Mouse (Mus musculus) midbrain, embryonic 15.5 days (tissue): Measurements from ENCODE around the gene Ntrk1. TPM values are rescaled to one million over a fixed set of nuclear protein-coding genes. Genes with fewer than 3 reads are reported as not detected.

Experiments
- ATAC-seq: fragments of 200-750 bp; cut with Nextera tagmentation; replicated peaks from 2 replicates; pipeline ENCODE4 v1.8.0; 2017; ENCODE audit warnings: moderate TSS enrichment
- H3K27ac ChIP-seq: fragments of 300-500 bp; sonication (generic); 2 replicates; pipeline ENCODE4 v1.5.1; 2015; ENCODE audit warnings: mild to moderate bottlenecking, inconsistent platforms
- H3K27me3 ChIP-seq: fragments of 300-500 bp; sonication (generic); replicated peaks from 2 replicates; pipeline ENCODE4 v1.6.1; 2015; ENCODE audit warnings: inconsistent platforms
- H3K36me3 ChIP-seq: fragments of 300-500 bp; sonication (generic); replicated peaks from 2 replicates; pipeline ENCODE4 v1.6.1; 2015; ENCODE audit warnings: inconsistent platforms
- H3K4me1 ChIP-seq: fragments of 300-500 bp; sonication (generic); 2 replicates; pipeline ENCODE4 v1.6.1; 2015; ENCODE audit warnings: inconsistent platforms
- H3K4me2 ChIP-seq: fragments of 300-500 bp; sonication (generic); 2 replicates; pipeline ENCODE4 v1.6.1; 2015; ENCODE audit warnings: inconsistent platforms, mild to moderate bottlenecking, moderate library complexity
- H3K4me3 ChIP-seq: fragments of 300-500 bp; sonication (generic); 2 replicates; pipeline ENCODE4 v1.5.1; 2015; ENCODE audit warnings: mild to moderate bottlenecking, inconsistent platforms
- H3K9ac ChIP-seq: fragments of 300-500 bp; sonication (generic); 2 replicates; pipeline ENCODE4 v1.6.1; 2015; ENCODE audit warnings: mild to moderate bottlenecking, inconsistent platforms
- H3K9me3 ChIP-seq: fragments of 300-500 bp; sonication (generic); 2 replicates; pipeline ENCODE4 v1.6.1; 2016; ENCODE audit warnings: inconsistent platforms
- WGBS: fragments of 180-500 bp; shearing (Covaris S2); methylation state at CpG from one replicate; pipeline ENCODE4 v1.1.7; 2015; ENCODE audit warnings: mixed read lengths; 5-methylcytosine and 5-hydroxymethylcytosine counted together
- polyA plus RNA-seq: library from polyadenylated mRNA; unstranded; fragments of >200 nt; fragmentation: Nextera tagmentation; extraction: Ambion mirVana; gene quantifications from 2 replicates; pipeline ENCODE4 v1.2.1, GENCODE M21; 2015

Ntrk1 gene
- polyA plus RNA-seq, 1 experiment from 2014 or later, result 1.6 TPM

- H3K27me3 ChIP-seq, result peaks cover 42% of the 10 kb centered on the region
These were observed 16.3 kb upstream of the Ntrk1 start for GRCm38 (mm10) chr3:87811297-87811696.

GRCm38 (mm10) chr3:87809322-87809962, 14.5 kb upstream of the Ntrk1 start:
- Histone ChIP-seq H3K4me3 (peak overlapping the region; percentile 13; the same call in 1 of the 2 replicates), H3K36me3 (no peaks in the 10 kb centered on the region), H3K4me1 (peaks cover 9% of the 10 kb centered on the region), H3K4me2 (peak overlapping the region; percentile 36), H3K9ac (no peak overlapping the region), H3K27me3 (peaks cover 47% of the 10 kb centered on the region), H3K27ac (no peak overlapping the region), H3K9me3 (no peaks in the 10 kb centered on the region)
- WGBS, result 6% methylated on average over 28 of the region's 28 CpGs
- ATAC-seq, result no peak

More at GRCm38 (mm10) chr3:87811297-87811696, 16.3 kb upstream of the Ntrk1 start:
- no peak overlapping the region for H3K27ac ChIP-seq
- H3K4me1 ChIP-seq, result peaks cover 9% of the 10 kb centered on the region
- H3K9ac ChIP-seq, result no peak overlapping the region
- no peak overlapping the region for H3K4me2 ChIP-seq
- no peaks in the 10 kb centered on the region for H3K36me3 ChIP-seq
- WGBS, result 83% methylated on average over 8 of the region's 8 CpGs
- ATAC-seq, result no peak
- no peak overlapping the region for H3K4me3 ChIP-seq
- no peaks in the 10 kb centered on the region for H3K9me3 ChIP-seq

- no peak for ATAC-seq
- H3K4me1 ChIP-seq, result peaks cover 8% of the 10 kb centered on the region
- peak overlapping the region; percentile 43 for H3K4me2 ChIP-seq
- H3K9me3 ChIP-seq, result no peaks in the 10 kb centered on the region
- no peaks in the 10 kb centered on the region for H3K36me3 ChIP-seq
- peak overlapping the region; percentile 22 for H3K4me3 ChIP-seq
- 5% methylated on average over 26 of the region's 26 CpGs for WGBS
- no peak overlapping the region for H3K9ac ChIP-seq
- no peak overlapping the region for H3K27ac ChIP-seq
- peaks cover 62% of the 10 kb centered on the region for H3K27me3 ChIP-seq
These were observed 9.2 kb upstream of the Ntrk1 start for GRCm38 (mm10) chr3:87804038-87804677.

- Histone ChIP-seq H3K36me3 (no peaks in the 10 kb centered on the region), H3K4me3 (no peak overlapping the region), H3K4me1 (peaks cover 18% of the 10 kb centered on the region), H3K4me2 (no peak overlapping the region), H3K9me3 (no peaks in the 10 kb centered on the region), H3K27ac (no peak overlapping the region), H3K9ac (no peak overlapping the region), H3K27me3 (peaks cover 63% of the 10 kb centered on the region)
- ATAC-seq, result no peak
- 63% methylated on average over 5 of the region's 5 CpGs for WGBS
These were observed 6.7 kb upstream of the Ntrk1 start for GRCm38 (mm10) chr3:87801681-87802080.

- no peak for ATAC-seq
- no peaks in the 10 kb centered on the region for H3K9me3 ChIP-seq
- H3K4me3 ChIP-seq, result peak within 1 kb of the TSS; percentile 30
- H3K9ac ChIP-seq, result peak within 1 kb of the TSS; percentile 34
- WGBS, result under 1% methylated on average over 29 of the region's 29 CpGs
- peaks cover 29% of the 10 kb centered on the region for H3K4me1 ChIP-seq
- no peaks in the 10 kb centered on the region for H3K36me3 ChIP-seq
- H3K4me2 ChIP-seq, result peak within 1 kb of the TSS; percentile 54
- no peak within 1 kb of the TSS for H3K27ac ChIP-seq
- peaks cover 82% of the 10 kb centered on the region for H3K27me3 ChIP-seq
These were observed 1.9 kb upstream of the Ntrk1 start, which contains the start of gene Insrr for GRCm38 (mm10) chr3:87796736-87797334. Gene Insrr (plus strand): TSS chr3:87796951.

GRCm38 (mm10) chr3:87795336-87796277, 645 bp upstream of the Ntrk1 start:
- peaks cover 83% of the 10 kb centered on the region for H3K27me3 ChIP-seq
- H3K9me3 ChIP-seq, result no peaks in the 10 kb centered on the region
- WGBS, result 13% methylated on average over 33 of the region's 33 CpGs
- H3K4me1 ChIP-seq, result peaks cover 29% of the 10 kb centered on the region
- ATAC-seq, result no peak
- no peak overlapping the region for H3K9ac ChIP-seq
- no peaks in the 10 kb centered on the region for H3K36me3 ChIP-seq
- peak overlapping the region; percentile 52 for H3K4me2 ChIP-seq
- peak overlapping the region; percentile 32 for H3K4me3 ChIP-seq
- no peak overlapping the region for H3K27ac ChIP-seq

GRCm38 (mm10) chr3:87789768-87790167, 5.2 kb downstream of the Ntrk1 start:
- no peak overlapping the region for H3K4me2 ChIP-seq
- peaks cover 3% of the 10 kb centered on the region for H3K4me1 ChIP-seq
- H3K27me3 ChIP-seq, result peaks cover 38% of the 10 kb centered on the region
- ATAC-seq, result no peak
- H3K36me3 ChIP-seq, result no peaks in the 10 kb centered on the region
- H3K9ac ChIP-seq, result no peak overlapping the region
- 38% methylated on average over 5 of the region's 5 CpGs for WGBS
- H3K27ac ChIP-seq, result no peak overlapping the region
- H3K9me3 ChIP-seq, result no peaks in the 10 kb centered on the region
- H3K4me3 ChIP-seq, result no peak overlapping the region

GRCm38 (mm10) chr3:87789248-87789647, 5.7 kb downstream of the Ntrk1 start:
- no peak overlapping the region for H3K4me3 ChIP-seq
- H3K27me3 ChIP-seq, result peaks cover 33% of the 10 kb centered on the region
- H3K9ac ChIP-seq, result no peak overlapping the region
- no peaks in the 10 kb centered on the region for H3K9me3 ChIP-seq
- no peaks in the 10 kb centered on the region for H3K36me3 ChIP-seq
- no peak overlapping the region for H3K4me2 ChIP-seq
- WGBS, result 56% methylated on average over 1 of the region's 1 CpGs
- no peaks in the 10 kb centered on the region for H3K4me1 ChIP-seq
- H3K27ac ChIP-seq, result no peak overlapping the region
- ATAC-seq, result no peak

GRCm38 (mm10) chr3:87785626-87786214, 9.2 kb downstream of the Ntrk1 start:
- no peak for ATAC-seq
- Histone ChIP-seq H3K4me2 (no peak overlapping the region), H3K4me1 (no peaks in the 10 kb centered on the region), H3K9me3 (no peaks in the 10 kb centered on the region), H3K9ac (no peak overlapping the region), H3K4me3 (no peak overlapping the region), H3K27ac (no peak overlapping the region), H3K36me3 (no peaks in the 10 kb centered on the region), H3K27me3 (no peaks in the 10 kb centered on the region)
- WGBS, result 44% methylated on average over 6 of the region's 6 CpGs

- Histone ChIP-seq H3K9ac (no peak overlapping the region), H3K4me1 (no peaks in the 10 kb centered on the region), H3K27me3 (no peaks in the 10 kb centered on the region), H3K36me3 (no peaks in the 10 kb centered on the region), H3K4me2 (no peak overlapping the region), H3K4me3 (no peak overlapping the region), H3K27ac (no peak overlapping the region), H3K9me3 (no peaks in the 10 kb centered on the region)
- no peak for ATAC-seq
- WGBS, result 79% methylated on average over 5 of the region's 5 CpGs
These were observed 9.8 kb downstream of the Ntrk1 start for GRCm38 (mm10) chr3:87785156-87785555.

GRCm38 (mm10) chr3:87783282-87784023, 11.5 kb downstream of the Ntrk1 start:
- 85% methylated on average over 25 of the region's 25 CpGs for WGBS
- Histone ChIP-seq H3K9ac (no peak overlapping the region), H3K9me3 (no peaks in the 10 kb centered on the region), H3K4me1 (peaks cover 11% of the 10 kb centered on the region), H3K36me3 (no peaks in the 10 kb centered on the region), H3K27me3 (no peaks in the 10 kb centered on the region), H3K27ac (no peak overlapping the region), H3K4me3 (no peak overlapping the region), H3K4me2 (no peak overlapping the region)
- ATAC-seq, result no peak
